Comparison of ENCODE assay signal across 15 mouse cellular contexts in genomic region chr9:59684020-59684419, GRCm38 (mm10).
"Had no signal": no experiment of that assay in that cellular context is flagged by ENCODE, and none has a peak within 500 bp of the region (broad histone marks: within the 10 kb centered on the region; RNA-seq: fewer than 3 reads in every experiment).

No protein-coding gene starts in this region.

- H3K9ac ChIP-seq: neural tube, embryonic 15.5 days; stomach, embryonic 15.5 days had no signal

- DNase-seq: retina, postnatal 1 day; right cerebral cortex, adult 18-20 months; right cerebral cortex, postnatal 14 days; right cerebral cortex, postnatal 25 days; right cerebral cortex, postnatal 4 days; spleen, adult 18-20 months; thymus, adult 18-20 months; thymus, adult 2 months; thymus, postnatal 14 days; thymus, postnatal 25 days; thymus, postnatal 36 days; thymus, postnatal 4 days had no signal

- H3K4me3 ChIP-seq: neural tube, embryonic 15.5 days; stomach, embryonic 15.5 days had no signal

- H3K4me2 ChIP-seq: neural tube, embryonic 15.5 days; stomach, embryonic 15.5 days had no signal

- H3K27ac ChIP-seq: neural tube, embryonic 15.5 days; stomach, embryonic 15.5 days; stomach, postnatal 0 days had no signal

- H3K9me3 ChIP-seq: neural tube, embryonic 15.5 days; stomach, embryonic 15.5 days had no signal
